Mouse (Mus musculus): Measurements from ENCODE around the gene Tbc1d25. TPM values are rescaled to one million over a fixed set of nuclear protein-coding genes. Genes with fewer than 3 reads are reported as not detected.

Gene Tbc1d25
- total RNA-seq, 2 experiments from 2014 or later: 7.6 to 8.2 TPM

DNA sequence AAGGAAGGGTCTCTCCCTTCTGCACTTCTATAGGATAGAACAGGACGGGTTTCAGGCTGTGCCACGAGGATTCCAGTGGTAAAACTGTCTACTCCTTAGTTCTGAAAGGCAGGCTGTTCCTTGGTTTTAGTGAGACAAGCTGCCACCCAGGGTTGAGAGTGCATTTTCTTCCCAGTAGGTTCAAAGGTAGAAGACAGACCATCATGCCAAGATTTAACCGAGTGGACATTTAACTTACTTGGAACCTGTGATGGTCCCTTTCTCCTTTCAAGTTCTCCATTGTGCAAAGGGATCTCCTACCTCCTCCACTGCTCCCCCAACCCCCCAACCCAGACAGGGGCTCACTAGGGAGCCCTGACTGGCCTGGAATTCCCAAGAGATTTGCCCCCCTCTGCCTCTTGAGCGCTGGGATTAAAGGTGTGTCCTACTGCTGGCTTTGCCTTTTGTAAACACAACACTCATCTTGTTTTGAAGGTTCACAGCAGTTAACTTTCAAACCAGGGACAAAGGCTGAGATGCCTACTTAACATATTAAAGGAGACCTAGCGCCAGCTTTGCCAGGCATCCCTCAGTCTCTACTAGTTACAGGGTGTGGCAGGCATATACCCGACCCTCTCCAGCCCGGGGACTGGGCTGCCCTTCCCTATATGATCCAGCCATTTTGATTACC, 7.0 kb upstream of the Tbc1d25 start:
- no peak for DNase-seq (ENCODE audit: low spot score in 2 of 2)

DNA sequence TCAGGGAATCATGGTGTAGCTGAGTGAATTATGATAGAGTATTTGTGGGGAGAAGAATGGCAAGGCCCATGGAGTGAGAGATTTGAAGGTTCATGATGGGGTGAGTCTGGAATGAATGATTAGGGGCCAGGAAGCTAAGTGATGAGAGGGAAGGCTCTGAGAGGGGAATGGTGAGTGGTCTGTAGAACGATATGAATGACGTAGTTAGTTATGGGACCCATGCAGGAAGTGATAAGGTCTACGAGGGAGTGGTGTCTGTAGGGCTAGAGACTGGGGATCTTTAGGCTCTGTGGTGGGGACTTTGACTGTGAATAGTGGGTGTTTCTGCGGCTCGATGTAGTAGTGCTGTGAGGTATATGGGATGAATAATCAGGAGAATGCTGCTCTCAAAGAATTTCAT, 3.7 kb upstream of the Tbc1d25 start:
- DNase-seq (ENCODE audit: low spot score in 2 of 2): no peak

DNA sequence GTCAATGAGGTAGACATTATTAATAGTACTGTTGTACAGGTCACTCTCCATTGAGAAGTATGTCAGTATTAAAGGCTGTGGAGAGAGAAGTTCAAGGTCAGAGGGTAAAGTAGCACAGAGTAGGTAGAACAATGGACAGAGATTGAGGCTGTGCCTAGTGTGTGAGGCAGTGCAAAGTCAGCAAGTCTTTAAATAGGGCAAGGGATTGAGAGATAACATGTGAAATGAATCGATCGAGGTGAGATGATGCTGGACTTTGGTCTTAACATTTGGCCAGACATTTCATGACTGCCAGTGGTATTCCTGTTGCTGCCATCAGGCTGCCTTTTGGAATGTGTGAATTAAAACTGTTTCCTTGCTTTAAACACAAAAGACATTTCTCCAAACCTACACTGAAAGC, 2.9 kb upstream of the Tbc1d25 start:
- no peak for DNase-seq (ENCODE audit: low spot score in 2 of 2)

DNA sequence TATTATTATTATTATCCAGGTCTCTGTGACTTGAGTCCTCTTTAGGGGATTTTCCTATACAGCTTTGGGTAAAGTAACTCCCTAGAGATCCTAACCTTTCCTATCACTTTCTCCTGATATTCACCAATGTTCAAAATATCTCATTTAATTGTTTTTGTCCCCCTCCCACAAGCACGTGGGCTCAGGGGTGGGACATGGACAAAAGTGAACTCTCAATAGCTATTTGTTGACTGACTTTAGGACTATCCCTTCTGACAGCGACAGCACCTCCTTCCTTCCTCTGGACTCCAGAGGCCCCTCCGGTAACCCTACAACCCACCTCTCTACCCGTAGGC, 845 bp downstream of the Tbc1d25 start:
- DNase-seq (ENCODE audit: low spot score in 2 of 2): no peak

DNA sequence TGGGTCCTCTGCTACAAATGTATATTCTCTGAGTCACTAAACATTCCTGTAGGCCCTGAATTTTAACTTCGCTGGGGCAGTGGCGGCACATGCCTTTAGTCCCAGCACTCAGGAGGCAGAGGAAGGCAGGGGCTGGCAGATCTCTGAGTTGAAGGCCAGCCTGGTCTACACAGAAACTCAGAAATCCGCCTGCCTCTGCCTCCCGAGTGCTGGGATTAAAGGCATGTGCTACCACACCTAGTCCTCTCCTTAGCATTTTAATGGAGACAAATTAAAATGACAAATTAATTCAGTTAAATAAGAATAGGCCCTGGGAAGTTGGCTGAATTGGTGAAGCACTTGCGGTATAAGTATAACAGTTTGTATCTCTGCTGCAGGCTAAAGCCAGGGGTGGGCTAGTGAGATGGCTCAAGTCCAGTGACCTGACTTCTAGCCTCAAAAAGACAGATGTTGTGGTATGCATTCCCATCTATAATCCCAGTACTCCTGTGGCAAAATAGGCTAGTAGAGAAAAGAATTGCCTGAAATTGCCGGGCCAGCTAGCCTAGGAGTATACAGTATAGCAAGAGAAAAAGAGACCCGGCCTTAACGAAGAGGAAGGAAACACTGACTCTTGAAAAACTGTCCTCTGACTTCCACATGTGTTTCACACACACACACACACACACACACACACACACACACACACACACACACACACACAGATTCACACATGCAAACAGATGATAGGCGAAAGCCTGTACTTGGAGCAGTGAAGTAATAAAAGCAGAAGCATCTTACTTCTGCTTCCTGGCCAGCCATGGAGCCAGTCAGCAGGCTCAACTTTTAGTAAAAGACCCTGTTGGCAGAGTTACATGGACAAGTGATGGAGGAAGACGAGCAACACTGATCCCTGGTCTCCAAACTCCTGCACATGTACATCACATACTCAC, 8.0 kb downstream of the Tbc1d25 start:
- no peak for DNase-seq (ENCODE audit: low spot score in 2 of 2)

DNA sequence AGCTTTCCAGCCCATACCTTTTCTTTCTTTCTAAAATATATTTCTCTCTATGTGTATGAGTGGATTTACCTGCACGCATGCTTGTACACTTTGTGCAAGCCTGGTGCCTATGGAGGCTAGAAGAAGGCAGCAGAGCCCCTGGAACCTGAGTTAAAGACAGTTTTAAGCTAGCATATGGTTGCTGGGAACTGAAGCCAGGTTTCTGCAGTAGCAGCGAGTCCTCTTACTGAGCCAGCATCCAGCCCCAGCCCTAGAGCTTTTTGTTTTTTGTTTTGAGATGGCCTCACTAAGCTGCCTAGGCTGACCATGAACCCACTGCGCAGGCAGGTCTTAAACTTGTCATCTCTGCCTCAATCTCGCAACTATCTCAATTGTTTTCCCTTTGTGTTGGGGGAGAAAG, 11.5 kb downstream of the Tbc1d25 start:
- no peak for DNase-seq (ENCODE audit: low spot score in 2 of 2)

DNA sequence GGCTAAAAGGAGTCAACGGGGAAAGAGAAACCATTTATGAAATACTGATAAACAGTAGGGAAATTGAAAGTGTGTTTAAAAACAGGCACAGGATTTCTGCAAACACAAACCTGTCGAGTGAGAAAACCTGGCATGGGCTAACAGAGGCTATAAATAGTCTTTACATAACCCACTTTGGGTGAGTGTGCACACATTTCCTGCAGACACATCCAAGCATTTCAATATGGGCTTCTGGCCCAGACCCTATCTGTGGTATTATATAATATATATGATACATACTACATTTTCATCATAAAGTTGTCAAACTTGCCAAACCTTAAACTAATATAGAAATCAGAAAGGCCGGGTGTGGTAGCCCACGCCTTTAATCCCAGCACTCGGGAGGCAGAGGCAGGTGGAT, 12.9 kb downstream of the Tbc1d25 start:
- no peak for DNase-seq (ENCODE audit: low spot score in 2 of 2)

DNA sequence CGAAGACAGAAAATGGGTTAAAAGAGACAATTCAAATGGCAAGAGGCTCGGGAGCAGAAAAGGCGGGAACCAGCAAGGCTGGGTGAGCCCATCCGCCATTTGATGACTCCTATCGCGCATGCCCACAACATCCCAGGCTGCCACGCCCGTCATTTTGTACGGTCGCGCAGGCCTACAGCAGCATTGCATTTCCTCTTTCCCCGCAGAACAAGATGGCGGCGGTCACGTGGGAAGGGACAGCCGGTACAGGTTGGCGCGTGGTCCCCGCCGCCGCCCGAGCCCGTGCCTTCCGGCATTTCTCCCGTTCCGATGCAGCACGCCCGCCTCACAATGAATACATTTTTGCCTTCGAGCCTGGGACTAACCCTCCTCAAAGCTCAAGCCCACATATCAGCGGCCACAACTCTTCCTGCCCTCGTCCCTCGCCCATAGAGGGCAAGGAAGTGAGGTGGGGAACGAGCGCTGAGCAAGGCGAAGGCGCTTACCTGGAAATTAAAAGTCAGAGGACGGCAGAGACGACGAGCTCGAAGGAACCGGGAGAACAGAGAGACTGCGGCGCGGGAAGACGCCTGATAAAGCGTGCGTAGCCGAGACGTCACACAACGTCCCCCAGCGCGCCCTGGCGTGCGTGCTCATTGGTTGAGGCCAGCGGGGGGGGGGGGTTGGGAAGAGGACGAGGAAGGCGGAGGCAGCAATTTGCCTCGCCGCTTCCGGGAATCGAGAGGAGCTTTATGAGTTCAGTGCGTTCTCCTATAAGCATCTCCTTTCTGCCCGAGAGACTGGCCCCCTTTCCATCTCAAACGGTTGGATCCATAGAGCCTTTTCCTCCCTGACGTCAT, 30.6 kb downstream of the Tbc1d25 start, which contains the start of gene Rbm3:
Rbm3 (minus strand) TSS at position 728 of the 839 bp plus-strand sequence.
- DNase-seq (ENCODE audit: low spot score in 2 of 2): peak; percentile 44 to 75

DNA sequence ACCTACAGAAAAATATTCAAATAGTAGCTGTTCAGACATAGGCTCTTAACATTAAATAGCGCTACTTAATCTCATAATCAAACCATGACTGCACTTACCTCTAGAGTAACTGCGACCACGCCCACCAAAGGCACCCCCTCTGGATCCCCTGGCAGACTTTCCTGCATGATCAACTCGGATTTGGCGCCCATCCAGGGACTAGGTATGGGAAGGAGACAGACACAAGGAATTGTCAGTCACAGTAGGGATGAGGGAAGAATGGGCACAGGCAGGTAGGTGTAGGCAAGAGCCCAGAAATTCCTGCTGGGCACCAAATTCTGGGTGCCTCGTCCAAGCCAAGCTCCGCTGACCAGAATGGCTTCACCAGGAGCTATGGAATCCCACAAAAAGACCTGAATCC, 32.2 kb downstream of the Tbc1d25 start:
- DNase-seq (ENCODE audit: low spot score in 2 of 2): no peak

DNA sequence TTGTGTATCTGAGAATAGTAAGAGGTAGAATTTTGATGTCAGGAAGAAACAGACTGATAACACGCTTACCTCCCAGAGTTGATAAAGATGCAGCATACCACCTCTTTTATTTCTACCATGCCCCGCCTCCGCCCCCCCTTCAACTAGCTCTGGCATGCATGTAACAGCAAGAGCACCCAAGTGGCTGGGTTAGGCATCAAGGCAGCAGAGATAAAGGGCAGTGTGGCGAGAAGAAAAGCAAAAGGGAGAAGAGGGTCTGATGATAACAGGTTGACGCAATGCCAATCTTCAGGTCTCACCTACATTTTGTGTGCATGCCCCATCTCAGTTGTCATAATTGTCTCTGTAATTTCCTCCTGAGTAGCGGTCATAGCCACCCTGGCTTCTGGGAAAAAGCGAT, 33.0 kb downstream of the Tbc1d25 start:
- no peak for DNase-seq (ENCODE audit: low spot score in 2 of 2)

DNA sequence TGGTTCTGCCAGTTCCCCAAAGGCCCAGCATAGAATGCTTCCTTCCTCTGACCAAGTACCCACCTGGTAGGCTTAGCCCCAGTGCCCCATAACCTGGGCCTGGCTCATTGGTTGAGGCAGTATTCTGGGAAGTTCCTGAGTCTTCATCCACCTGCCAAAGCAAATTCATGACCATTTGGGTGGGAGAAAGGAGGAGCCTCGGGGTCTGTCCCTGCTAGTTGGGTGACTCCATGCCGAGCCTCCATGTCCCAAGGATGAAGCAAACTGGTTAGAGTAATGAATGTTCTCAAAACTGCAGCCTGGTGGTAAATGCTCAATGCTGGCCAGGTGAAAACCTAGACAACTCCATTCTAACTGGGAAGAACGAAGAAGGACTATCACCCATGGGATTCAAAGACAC, 34.9 kb downstream of the Tbc1d25 start:
- no peak for DNase-seq (ENCODE audit: low spot score in 2 of 2)

DNA sequence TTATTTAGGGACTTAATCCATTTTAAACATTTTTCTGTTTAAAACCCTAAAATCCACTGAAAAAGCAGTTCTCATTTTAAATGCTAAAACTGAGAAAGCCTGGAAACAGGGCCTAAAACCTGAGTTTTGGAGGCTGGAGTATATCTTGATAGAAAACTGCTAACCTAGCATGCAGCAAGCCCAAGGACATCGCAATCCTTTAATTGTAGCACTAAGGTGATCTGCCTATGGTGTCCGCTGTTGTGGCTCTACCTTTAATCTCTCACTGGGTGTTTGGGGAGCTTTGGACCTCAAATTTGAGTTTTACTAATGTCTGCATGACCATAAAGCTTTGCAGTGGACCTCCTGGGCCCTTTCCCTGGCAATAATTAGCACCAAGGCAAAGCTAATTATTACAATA, 35.5 kb downstream of the Tbc1d25 start:
- no peak for DNase-seq (ENCODE audit: low spot score in 2 of 2)

DNA sequence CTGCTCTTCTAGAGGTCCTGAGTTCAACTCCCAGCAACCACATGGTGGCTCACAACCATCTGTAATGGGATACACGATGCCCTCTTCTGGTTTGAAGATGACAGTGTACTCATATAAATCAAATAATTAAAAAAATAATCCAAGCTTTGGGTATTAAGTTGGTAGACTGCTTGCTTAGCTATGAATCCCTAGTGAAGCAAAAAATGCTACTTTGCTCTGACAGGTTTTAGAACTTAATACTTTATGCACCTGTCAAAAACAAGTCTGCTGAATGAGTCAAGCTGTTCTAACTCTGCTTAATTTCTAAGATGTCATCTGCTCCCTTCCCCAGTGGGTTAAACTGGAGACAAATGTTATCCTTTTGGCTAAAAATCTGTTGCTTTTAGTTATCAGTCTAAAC, 36.5 kb downstream of the Tbc1d25 start:
- DNase-seq (ENCODE audit: low spot score in 2 of 2): no peak

DNA sequence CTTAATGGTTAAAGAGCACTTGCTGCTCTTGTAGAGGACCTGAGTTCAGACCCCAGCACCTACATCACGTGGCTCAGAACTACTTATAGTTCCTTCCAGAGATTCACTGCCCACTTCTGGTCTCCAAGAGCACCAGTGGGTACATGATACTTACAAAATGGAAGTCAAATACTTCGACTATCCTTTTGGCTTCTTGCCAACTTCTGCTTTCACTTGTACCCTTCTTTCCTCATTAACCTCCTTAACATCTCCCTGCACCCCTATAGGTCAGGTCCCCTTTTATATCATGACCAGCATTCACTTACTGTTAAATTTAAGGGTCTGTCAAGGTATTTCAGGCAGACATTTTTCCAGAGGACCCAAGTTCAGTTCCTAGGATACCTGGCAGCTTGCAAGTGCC, 40.1 kb downstream of the Tbc1d25 start:
- no peak for DNase-seq (ENCODE audit: low spot score in 2 of 2)

DNA sequence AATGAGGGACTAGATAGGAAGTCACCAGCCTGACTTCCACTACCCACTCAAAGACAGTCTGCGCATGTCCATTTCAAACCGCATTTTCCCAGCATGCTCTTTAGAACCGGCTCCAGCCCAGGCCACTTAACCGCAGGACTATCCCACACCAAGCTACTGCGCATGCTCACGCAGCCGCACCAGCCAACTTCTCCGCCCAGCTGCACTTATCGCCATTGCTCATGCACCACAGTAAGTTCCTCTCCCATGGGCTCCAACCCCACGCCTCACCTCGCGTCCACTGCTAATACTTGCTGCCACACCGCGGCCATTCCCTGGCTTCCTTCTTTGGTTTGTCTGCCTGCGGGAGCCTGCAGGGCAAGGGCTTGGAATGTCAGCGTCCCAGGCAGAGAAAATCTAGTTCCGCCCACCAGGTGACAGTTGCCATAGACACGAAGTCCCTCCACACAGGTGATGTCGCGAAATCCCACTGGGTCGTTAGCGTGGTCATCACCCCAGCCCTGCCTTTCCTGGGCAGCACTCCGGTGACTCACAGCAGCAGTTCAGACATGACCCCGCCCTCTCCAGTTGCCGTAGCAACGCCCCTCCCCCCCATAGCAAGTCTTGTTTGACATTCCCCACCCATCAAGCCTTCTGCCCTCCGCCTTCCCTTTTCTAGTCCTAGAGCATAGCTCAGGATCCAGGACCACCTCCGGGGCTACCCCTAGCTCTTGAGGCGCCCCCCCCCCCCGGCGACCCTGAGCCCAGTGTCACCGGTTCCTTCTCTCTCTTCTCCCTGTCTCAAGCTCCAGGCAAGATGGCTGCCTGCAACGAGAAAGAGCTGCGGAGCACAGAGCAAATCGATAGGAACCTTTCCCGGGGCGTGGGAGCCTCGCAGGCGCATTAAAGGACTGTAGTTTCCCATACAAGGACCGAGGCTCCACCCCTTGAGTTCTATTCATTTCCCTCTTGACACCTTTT, 43.7 kb downstream of the Tbc1d25 start, which contains the start of gene Wdr13:
Wdr13 (minus strand) TSS at position 876 of the 960 bp plus-strand sequence.
- DNase-seq (ENCODE audit: low spot score in 2 of 2): peak; percentile 54 to 69

DNA sequence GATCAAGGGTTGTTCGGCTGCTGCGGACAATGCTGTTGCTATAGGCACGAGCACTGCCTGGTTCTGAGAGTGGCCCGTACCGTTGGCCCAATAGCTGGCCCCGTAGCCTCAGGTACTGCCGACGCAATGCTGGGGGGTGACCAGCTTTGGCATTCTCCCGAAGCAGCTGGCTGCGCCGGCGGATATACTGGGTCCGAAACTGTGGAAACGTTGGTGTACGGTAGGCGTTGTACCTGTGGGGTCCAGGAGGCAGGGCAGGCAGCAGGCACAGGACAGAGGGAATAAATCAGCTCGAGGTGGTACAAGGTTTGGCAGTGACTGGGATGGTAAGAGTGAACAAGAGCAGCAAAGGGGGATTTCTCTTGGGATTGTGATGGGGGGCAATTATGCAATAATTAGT, 44.6 kb downstream of the Tbc1d25 start:
- no peak for DNase-seq (ENCODE audit: low spot score in 2 of 2)

DNA sequence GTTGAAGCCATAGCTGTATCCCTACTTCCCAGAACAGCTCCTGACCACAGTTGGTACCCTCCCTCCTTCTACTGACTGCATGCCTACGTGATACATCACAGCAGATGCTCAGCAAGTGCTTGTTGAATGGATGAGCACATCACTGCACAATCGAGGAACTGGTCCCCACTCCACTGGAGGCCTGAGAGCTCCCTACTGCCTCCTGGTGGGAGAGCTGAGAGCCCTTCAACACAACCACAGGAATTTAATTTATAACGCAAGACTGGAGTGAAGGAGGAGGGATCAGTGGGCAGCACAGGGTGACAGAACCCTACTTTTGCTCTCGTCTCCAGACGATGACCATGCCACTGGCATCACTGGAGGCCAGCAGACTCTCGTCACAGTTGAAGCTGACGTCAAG, 50.7 kb downstream of the Tbc1d25 start:
- DNase-seq (ENCODE audit: low spot score in 2 of 2): no peak

DNA sequence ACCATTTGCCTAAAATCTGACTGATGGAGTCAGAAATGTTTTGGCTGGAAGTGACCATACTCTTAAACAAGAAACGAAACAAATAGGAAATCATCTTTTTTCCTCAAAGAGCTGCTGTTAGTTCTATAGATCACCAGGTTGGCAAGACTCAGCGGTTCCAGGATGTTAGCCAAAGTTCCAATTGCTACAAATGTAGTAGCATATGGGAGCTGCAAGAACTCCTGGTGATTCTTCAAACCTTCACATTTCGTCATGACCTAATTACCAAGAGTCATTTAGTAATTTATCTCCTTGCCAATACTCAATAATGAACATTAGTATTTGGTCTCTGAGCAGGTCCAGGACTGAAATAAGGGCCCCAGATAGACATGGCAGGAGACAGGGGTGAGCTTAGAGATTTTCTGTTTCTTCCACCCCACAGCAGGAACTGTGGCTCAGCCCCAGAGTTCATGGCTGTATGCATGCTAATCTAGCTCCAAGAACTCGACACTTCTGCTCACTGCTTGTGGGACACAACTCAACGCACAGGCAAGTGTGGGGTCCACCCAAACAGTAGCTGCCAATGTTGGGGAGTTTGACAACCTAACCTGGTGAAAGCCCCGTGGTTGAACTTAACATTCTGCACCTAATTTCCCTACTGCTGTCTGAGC, 52.0 kb downstream of the Tbc1d25 start:
- no peak for DNase-seq (ENCODE audit: low spot score in 2 of 2)

DNA sequence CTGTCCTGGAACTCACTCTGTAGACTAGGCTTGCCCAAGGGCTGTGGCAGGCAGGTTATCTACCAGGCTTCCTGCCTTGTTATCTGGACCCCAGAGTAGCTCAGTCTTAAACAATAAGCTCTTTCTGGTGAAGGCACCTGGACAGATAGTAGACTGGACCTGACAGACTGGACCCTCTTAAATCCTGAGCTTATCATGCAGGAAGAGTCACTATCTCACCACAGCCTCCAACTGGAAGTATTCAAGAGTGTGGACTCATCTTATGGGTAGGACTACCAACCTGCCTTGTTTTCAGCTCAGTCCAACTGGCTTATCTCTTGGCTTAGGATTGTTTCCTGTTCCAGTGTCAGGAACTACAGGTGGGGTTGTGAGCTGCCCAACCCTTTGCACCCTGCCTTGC, 58.7 kb downstream of the Tbc1d25 start:
- DNase-seq (ENCODE audit: low spot score in 2 of 2): no peak

DNA sequence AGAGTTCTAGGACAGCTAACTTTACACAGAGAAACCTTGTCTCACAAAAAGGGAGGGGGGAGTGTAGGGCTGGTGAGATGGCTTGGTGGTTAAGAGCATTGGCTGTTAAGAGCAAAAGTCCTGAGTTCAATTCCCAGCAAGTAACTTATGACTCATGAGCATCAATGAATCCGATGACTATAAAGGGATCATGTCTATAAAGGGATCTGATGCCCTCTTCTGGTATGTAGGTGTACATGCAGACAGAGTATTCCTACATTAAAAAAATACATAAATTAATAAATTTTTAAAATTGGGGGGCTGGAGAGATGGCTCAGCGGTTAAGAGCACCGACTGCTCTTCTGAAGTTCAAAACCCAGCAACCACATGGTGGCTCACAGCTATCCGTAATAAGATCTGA, 60.7 kb downstream of the Tbc1d25 start:
- no peak for DNase-seq (ENCODE audit: low spot score in 2 of 2)

Data from adrenal gland, postnatal 4 days (tissue).